Mouse (Mus musculus) spleen, embryonic (tissue): ENCODE measurements around the gene Foxr1.
"Not testable (repeated sequence)": the region's sequence is repeated elsewhere in the genome, so short reads cannot be mapped to it uniquely, and the experiment has no call there.

Experiments used
- CTCF ChIA-PET: fragments of 350-600 bp; sonication (Branson Sonifier 250); formaldehyde crosslinking; loops from one replicate; lab custom pipeline; 2022; lab: Charles Lee

Foxr1 gene

DNA sequence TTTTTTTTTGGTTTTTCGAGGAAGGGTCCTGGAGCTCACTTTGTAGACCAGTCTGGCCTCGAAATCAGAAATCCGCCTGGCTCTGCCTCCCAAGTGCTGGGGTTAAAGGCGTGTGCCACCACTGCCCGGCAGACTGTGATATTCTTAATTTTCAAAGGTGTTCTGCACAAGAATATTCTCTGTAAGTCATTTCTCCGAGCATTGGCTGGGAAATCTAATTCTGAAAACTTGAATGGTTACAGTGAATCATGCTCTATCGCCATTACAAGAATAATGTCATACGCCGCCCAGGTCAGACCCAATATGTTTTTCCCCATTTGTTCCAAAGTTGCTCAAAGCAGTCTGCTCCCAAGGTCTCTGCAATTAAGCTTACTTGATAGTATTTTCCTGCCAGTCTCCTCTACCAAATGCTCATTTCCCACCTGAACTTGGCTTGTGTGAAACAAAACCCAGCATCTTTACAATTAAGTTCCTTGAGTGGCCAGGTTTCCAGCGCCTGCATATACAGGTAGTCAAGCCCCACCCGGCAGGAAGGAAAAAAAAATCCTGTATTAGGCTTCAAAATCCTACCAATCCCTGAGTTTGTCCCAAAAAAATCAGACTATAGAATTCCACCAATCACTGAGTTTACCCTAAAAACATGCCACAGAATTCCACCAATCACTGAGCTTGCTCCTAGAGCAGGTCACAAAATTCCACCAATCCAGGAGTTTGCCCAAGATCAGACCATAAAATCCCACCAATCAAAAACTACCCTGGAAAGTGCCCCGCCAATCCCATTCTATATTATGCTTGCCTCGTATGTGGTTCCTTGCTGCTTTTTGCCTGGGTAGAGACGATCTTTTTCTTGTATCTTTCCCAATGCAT is 22.2 kb downstream of the Foxr1 start, which contains the start of gene Ccdc84:
Ccdc84 (minus strand) TSS at position 51 of the 867 bp plus-strand sequence.
- CTCF ChIA-PET, result interaction anchor here (0.6 to 0.9 kb wide), 2 partner anchors 38 to 164 kb away, joined by 3 read pairs; no protein-coding TSS in a partner anchor

GRCm38 (mm10) chr9:44417892-44418363 is 23.0 kb downstream of the Foxr1 start:
- CTCF ChIA-PET, result interaction anchor here (0.6 to 0.9 kb wide), 2 partner anchors 37 to 165 kb away, joined by 3 read pairs; no protein-coding TSS in a partner anchor

GRCm38 (mm10) chr9:44417156-44417891 is 23.6 kb downstream of the Foxr1 start:
- CTCF ChIA-PET, result interaction anchor here (0.6 kb wide), 1 partner anchor 27 kb away, joined by 4 read pairs; no protein-coding TSS in a partner anchor

- CTCF ChIA-PET, result interaction anchor here (0.6 kb wide), 2 partner anchors 54 to 109 kb away, joined by 4 read pairs; no protein-coding TSS in a partner anchor
Measured at GRCm38 (mm10) chr9:44412781-44413180, 28.2 kb downstream of the Foxr1 start.

- CTCF ChIA-PET, result no interaction called here
Measured at GRCm38 (mm10) chr9:44412306-44412705, 28.6 kb downstream of the Foxr1 start.

GRCm38 (mm10) chr9:44411601-44412130 is 29.3 kb downstream of the Foxr1 start:
- CTCF ChIA-PET, result no interaction called here

DNA sequence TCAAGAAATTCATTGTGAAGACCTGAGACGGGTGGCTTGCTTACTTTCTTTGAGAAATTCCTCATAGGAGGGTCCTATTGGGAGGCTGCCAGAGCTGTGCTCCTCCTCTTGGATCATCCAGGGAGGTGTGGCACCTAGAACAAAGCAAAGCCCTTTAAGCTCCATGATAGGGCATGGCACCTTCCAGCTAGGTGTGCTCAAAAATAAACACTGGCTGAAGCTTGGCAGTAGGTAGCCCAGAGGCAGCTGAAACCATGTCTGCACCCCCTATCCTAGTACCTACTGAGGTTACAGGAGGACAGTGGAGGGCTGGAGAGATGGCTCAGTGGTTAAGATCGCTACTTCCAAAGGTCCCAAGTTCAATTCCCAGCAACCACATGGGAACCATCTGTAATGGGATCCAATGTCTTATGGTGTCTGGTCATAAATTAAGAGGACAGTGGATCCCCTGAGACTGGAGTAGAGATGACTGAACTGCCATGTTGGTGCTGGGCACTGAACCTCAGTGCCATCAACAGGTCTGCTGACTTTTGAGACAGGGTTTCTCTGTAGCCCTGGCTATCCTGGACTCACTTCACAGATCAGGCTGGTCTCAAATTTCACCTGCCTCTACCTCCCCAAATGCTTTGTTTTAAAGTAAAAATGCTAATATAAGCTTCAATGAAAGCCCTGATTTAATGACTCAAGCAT is 30.1 kb downstream of the Foxr1 start:
- CTCF ChIA-PET, result no interaction called here

DNA sequence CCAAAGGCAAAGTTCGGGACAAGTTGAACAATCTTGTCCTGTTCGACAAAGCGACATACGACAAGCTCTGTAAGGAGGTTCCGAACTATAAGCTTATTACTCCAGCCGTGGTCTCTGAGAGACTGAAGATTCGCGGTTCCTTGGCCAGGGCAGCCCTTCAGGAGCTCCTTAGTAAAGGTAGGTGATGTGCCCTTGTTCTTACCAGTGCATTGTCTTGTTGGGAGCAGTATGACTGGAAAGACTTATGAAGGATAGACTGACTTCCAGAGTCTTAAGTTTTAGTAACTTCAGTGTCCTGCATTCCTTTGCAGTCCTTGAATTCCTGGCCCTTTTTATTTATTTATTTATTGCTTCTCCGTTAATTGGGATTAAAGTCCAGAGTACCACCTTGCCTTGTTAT is 32.2 kb downstream of the Foxr1 start:
- CTCF ChIA-PET, result not testable (repeated sequence)

- CTCF ChIA-PET, result interaction anchor here (0.5 kb wide), 1 partner anchor 9 kb away, joined by 4 read pairs; no protein-coding TSS in a partner anchor
Measured at GRCm38 (mm10) chr9:44407752-44408097, 33.2 kb downstream of the Foxr1 start.

DNA sequence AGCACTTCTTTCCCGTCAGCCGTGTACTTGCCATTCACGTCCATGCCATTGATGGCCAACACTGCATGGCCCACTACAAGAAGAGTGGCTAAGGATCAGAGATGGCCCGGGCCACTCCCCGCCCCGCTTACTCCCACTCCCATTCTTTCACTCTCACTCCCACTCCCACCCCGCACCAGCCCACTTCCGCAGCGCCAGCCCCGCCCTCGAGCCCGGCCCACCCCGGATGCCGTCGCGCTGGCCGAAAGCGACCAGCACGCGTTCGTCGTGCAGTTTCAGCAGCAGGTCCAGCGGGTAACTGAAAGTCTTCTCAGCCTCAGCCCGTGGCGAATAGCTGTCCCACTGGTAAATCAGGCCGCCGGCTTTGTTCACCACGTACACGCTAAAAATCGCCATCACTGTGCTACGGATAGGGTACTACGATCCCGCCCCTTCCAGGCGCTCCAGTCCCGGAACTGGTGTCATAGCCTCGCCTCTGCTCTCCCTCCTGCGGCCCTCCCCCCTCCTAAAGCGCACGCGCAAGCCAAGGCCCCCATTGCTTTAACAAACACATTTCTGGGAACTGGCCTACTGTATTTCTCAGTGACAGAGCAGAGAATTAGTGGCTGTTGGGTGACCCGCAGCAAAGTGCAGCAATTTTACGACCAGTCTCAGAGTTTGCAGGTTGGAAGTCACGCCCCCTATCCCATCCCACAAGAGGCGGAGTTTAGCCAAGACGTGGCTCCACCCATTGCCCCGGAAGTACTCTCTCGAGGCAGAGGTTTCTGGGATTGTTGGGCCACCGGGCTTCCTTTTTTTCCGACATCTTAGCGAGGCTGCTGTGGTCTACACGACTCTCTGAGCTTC is 33.8 kb downstream of the Foxr1 start, which contains the start of the genes Rps25 and Trappc4:
Rps25 (plus strand) TSS at position 234 of the 846 bp plus-strand sequence.
Trappc4 (minus strand) TSS at position 695 of the 846 bp plus-strand sequence.
- CTCF ChIA-PET, result interaction anchor here (0.5 to 0.6 kb wide), 2 partner anchors 9 to 275 kb away, joined by 3 to 4 read pairs; no protein-coding TSS in a partner anchor

GRCm38 (mm10) chr9:44405011-44405410 is 35.9 kb downstream of the Foxr1 start:
- CTCF ChIA-PET, result interaction anchor here (0.5 to 0.7 kb wide), 2 partner anchors 192 to 410 kb away, joined by 5 to 12 read pairs; no protein-coding TSS in a partner anchor

DNA sequence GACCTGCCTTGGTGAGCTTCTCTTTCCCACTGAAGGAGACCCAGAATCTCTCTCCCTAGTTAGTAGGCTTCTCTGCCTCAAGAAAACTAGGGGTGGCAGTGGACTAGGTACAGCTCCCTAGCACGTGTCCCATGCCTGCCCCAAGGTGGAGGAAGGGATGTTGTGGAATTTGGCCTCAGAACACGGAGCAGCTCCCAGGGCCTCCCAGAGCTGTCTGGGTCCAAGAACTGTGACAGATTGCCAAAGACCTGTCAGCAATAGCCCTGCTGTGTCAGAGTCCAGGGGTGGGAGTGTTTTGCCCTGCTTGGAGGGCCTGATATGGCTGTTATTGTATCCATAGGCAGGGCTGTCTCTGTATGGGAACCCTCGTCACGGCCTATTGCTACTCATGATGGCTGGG is 39.9 kb downstream of the Foxr1 start:
- CTCF ChIA-PET, result interaction anchor here (0.6 kb wide), 1 partner anchor 162 kb away, joined by 3 read pairs; no protein-coding TSS in a partner anchor

DNA sequence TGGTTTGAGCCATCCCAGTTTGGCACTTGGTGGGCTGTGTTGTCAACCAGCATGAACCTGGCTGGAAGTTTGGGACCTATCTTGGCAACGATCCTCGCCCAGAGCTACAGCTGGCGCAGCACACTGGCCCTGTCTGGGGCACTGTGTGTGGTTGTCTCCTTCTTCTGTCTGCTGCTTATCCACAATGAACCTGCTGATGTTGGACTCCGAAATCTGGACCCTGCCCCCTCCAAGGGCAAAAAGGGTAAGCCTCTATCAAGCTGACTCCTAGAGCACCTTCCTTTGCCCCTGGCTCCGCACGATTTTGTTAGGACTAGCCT is 41.2 kb downstream of the Foxr1 start:
- CTCF ChIA-PET, result no interaction called here

DNA sequence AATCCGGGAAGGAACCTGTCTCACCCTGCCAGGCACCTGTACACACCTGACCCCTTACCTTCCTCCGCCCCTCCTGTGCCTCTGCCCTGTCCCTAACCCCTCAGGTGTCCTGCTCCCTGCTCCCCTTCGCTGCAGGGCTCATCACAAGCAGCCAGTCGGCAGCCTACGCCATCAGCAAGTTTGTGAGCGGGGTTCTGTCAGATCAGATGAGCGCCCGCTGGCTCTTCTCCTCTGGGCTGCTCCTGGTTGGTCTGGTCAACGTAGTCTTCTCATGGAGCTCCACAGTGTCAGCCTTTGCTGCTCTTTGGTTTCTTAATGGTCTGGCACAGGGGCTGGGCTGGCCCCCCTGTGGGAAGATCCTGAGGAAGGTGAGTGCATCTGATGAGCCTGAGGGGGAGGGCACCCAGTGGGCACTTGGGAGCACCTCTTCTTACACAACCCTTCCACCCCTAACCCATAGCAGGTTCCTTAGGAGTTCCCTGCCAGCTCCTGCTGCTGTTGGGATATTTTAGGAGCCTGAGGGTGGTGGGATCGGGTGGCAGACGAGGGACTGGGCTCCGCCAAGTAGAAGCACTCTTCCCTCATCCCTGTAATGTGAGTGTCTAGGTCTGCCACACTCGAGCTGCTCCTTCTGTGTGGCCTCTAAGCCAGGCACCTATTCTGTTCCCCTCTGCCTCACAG is 41.7 kb downstream of the Foxr1 start:
- CTCF ChIA-PET, result no interaction called here

- CTCF ChIA-PET, result no interaction called here
Measured at GRCm38 (mm10) chr9:44398551-44398950, 42.4 kb downstream of the Foxr1 start.

- CTCF ChIA-PET, result no interaction called here
Measured at GRCm38 (mm10) chr9:44398087-44398486, 42.8 kb downstream of the Foxr1 start.

GRCm38 (mm10) chr9:44396684-44397411 is 44.1 kb downstream of the Foxr1 start, which contains the start of gene Slc37a4:
Gene Slc37a4 (plus strand): TSS chr9:44396852.
- CTCF ChIA-PET, result no interaction called here

- CTCF ChIA-PET, result interaction anchor here (0.7 kb wide), 1 partner anchor 10 kb away, joined by 11 read pairs; no protein-coding TSS in a partner anchor
Measured at GRCm38 (mm10) chr9:44391466-44391865, 49.5 kb downstream of the Foxr1 start.
